Mouse (Mus musculus): ENCODE measurements around the gene Chd2. TPM values are rescaled to one million over a fixed set of nuclear protein-coding genes. Genes with fewer than 3 reads are reported as not detected.
"Not testable (repeated sequence)": the region's sequence is repeated elsewhere in the genome, so short reads cannot be mapped to it uniquely, and the experiment has no call there.

Gene Chd2
- total RNA-seq (2021) = 50.0 and 57.4 TPM in 2 replicates
- long read RNA-seq, partial matches to known transcripts = 3 of 13 reads
- long read RNA-seq, other reads (novel, unspliced or antisense) = 8 of 13 reads

DNA sequence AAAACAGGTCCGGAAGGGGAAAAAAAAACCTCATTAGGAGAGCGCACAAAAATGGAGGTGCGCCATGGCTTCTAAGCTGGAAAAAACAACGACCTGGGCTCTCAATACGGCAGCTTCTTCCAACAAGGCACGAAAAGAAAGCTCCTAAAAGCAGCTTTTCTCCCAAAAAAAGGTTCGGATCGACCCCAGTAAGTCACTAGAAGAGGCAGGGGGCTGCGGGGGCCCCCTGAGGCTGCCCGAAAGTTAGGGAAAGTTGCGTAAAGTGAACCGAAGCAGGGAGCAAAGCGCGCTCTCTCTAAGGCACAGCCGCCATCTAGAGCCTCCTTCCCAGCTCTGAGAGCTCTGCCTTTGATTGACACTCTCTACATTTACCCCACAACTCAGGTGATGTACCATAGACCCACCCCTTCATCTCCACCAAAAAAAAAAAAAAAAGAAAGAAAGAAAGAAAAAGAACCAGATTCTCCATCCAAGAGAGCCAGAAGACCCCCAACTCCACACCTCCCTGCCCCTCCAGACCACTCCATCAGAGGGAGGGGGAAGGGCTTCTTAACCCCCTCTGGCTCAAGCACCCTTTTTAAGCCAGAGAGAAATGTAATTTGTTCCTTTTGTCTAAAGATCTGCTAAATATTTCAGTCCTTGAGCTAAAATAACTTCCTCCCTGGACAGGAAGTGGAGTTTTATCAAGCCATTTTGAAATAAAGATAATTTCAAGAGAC is at the start of gene Chd2:
Gene Chd2, minus strand, starts transcription at position 419 of the 719 bp plus-strand sequence.
- DNase-seq = peak; percentile 56

DNA sequence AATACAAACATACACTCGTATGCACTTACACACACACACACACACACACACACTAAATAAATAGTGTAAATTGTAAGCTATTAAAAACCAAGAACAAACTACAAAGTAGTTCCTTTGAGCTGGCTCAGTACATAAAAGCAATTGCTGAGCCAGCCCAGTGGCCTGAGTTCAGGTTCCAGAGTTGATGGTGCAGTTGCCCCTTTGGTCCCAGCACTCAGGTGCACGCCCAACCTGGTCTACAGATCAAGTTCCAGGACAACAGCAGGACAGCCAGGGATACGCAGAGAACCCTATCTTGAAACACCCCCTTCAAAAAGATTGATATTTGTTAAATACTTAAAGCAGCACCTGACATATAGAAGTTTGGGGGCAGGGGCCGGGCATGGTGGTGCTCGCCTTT is 49.1 kb upstream of the Chd2 start:
- DNase-seq = no peak

DNA sequence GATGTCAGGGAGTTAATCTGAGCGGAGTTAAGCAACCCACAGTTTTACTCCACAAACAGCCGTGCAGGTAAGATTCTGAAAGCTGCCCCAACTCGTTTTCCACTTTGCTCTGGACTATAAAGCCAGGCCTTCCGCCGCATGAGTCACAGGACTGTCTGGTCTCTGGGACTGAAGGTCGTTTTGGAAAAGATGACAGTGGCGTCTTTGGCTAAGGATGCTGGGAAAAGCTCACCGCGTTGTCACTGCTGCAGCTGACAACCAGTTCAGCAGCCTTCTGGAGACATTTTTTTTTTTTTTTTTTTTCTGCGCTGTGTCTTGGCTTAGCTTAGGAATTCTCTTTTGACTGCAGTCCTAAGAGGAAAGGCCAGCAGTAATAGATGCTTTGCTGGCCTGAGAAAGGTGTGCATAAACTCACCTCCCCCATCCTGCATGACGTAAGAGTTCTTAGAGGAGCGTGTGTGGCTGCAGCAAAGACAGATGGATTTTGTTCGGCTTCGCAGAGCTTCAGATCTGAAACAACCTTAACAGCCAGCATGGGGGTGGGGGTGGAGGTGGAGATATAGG is 47.7 kb upstream of the Chd2 start:
- peak; percentile 71 for DNase-seq

DNA sequence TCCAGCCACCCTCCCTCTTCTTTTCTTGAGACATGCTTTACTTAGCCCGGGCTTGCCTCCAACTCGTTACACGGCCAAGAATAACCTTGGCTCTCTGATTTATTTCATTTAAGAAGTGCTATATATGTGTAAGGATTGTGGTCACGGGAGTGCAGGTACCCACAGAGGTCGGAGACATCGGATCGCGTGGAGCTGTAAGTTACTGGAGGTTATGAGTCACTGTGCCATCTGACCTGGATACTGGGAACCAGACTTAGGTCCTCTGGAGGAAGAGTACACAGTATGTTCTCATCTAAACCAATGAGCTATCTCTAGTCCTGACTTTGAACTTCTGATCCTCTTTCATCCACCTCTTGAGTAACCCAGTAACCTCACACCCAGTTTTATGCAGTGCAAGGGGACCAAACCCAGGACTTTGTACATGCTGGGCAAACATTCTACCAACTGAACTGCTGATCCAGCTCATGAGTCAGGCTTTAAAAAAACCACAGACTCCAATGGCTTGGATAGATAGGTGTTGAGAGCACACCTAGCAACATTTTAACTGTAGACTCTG is 46.8 kb upstream of the Chd2 start:
- peak; percentile 10 for DNase-seq

DNA sequence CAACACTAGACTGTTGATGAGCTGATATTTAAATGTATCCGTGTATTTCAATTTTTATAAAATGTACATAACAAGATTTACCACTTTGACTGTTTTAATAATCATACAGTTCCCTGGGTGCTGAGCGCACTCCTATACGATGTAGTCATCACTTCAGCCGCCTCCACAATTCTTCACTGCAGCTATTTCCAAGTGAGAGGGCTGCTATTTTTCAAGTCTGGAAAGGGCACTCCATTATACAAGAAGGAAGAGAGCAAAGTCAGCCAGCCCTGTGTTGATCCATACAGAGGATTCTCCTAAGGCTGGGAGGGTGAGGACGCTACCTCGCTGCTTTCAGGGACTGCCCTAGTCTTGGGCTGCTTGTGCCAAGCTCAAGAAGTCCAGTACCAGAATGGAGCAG is 45.1 kb upstream of the Chd2 start:
- no peak for DNase-seq

DNA sequence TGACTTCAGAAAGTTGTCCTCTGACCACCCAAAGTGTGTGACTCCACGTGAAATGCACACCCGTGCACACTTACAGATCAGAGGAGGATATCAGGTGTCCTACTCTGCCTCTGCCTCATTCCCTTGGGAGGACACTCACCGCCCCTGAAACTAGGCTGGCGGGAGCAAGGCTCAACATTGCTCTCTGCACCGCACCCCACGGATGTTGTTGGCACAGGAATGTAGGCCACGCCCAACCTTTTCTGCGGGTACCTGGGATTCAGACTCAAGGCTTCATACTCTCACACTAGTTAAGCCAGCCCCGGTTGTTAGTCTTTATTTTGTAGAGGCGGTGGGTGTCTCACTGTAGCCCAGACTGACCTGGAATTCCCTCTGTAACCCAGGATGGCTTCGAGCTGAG is 44.6 kb upstream of the Chd2 start:
- DNase-seq = no peak

DNA sequence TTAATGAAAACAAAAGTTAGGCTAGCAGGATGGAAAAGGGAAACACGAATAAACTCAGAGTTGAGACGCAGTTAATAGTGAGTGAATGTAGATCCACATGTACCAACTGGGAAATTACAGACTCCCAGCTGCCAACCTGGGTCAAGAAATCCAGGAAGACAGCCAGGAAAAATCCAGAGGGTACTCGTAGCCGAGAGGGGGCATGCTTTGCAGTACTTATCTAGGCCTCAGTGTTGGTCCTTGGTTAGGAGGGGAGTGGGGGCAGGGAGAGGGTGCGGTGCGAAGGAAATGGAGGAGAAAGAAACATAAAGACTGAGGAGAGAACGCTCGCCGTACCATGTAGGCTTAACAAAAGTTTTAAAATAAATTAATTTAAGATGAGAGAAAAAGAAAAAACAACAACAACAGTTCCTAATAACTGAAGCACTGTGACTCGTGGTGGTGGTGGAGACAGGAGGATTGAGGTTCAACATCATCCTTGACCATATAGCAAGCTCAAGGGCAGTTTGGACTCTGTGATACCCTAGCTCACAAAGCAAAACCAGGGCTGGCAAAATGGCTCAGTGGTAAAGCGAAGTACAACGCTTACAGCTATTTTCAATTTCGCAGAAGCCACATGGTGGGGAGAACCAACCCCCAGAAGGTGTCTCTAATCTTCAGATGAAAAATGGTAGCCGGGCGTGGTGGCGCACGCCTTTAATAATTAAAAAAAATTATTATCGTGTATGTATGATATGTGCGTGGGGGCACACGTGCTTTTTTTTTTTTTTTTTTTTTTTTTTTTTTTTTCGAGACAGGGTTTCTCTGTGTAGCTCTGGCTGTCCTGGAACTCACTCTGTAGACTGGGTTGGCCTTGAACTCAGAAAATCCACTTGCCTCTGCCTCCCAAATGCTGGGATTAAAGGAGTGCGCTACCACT is 43.7 kb upstream of the Chd2 start:
- no peak for DNase-seq

DNA sequence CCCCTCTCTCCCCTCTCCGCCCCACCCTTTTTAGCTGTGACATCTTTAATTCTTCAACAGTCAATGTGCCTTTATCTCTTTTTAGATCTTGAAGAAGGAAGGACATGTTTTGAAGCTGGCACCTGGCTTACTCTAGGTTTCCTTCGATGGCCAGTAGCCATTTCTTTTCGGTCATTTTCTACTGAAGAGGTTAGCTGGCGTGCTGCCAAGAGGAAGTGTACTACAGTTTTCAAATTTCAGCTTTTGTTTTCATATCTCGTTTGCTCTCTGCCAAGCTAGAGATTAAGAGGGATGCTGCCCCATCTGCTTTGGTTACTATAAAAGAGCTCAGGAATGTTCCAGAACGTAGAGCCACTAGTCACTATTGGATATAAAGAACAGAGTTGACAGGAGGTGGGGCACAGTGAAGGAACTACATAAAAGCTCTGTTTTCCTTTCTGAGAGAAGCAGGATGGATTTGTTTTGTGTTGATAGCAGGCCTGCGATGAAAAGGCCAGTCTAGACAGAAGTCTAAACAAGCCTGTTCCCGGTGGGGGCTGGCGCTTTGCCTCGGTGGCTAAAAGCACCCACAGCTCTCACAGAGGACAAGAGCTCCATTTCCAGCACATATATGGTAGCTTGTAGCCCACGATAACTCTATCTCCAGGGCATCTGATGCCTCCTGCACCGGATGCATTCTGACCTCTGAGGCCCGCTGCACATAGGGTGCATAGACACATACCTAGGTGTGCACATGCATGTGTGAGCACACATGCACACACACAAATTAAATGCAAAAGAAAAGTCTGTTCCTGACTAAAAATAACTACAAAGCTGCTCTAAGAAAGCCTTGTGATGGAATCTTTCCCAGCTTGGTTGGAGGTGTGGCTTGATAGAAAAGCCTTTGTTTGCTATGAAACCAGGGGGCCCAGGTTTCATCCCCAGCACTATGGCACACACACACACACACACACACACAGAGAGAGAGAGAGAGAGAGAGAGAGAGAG is 42.7 kb upstream of the Chd2 start:
- DNase-seq = peak; percentile 46

DNA sequence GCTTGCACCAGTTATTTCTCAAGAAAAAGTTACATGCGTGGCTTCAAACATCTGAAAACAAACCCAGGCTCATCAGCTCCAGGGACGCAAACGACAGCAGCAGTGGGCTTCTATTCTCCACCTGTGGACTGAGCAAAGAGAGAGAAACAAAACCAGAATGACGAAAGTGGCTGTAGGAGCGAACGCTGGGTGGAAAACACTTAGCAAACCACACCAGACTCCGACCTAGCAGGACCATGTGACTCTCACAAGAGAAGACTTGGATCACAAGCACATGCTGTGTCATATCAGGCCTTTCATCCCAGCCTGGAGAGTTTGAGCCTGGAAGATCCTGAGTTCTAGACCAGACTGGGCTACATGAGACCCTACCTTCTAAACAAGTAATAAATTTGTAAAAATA is 41.8 kb upstream of the Chd2 start:
- DNase-seq = no peak

DNA sequence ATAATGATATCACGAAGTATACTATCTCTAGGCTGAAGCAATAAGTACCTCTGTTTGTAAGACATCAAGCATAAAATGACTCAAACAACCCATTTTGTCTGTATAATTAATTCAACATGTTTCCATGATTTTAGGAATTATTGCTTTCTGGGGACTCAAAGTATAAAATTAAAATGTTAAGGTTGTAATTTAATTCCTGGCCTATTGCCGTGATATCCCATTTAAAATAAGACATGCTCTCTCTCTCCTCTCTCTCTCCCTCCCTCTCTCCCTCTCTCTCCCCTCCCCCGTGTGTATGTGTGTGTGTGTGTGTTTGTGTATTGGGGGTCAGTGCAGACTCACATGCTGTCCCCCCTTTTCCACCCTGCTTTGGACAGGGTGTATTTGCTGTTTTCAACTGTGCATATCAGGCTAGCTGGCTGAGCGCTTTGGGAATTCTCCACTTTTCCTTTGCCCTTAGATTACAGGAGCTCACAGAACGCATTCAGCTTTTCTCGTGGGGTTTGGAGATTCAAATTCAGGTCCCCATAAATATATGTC is 40.3 kb upstream of the Chd2 start:
- no peak for DNase-seq

DNA sequence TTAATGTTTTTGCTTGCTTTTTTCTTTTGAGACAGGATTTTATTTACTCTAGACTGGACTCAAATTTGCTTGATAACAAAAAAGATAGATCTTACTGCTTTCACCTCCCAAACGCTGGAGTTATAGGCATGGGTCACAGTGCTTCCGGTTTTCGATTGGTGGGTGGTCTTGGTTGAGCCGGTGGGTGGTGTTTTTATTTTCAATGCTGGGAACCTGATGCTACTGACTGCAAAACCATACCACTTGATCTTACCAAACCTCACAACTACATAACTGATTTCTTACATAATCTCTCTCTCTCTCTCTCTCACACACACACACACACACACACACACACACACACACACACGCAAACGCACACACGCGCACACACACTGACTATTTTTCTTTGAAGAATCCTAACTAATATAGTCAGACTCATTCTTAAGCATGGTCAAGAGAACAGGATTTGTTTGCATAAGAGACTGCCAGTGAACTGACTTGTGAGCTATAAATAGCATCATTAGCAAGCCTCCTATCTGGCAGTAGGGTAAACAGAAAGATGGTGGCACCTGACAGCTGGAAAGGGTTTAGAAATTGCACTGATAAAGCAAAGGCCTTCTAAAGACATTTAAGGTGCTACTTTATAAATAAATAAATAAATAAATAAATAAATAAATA is 37.6 kb upstream of the Chd2 start:
- DNase-seq = no peak

DNA sequence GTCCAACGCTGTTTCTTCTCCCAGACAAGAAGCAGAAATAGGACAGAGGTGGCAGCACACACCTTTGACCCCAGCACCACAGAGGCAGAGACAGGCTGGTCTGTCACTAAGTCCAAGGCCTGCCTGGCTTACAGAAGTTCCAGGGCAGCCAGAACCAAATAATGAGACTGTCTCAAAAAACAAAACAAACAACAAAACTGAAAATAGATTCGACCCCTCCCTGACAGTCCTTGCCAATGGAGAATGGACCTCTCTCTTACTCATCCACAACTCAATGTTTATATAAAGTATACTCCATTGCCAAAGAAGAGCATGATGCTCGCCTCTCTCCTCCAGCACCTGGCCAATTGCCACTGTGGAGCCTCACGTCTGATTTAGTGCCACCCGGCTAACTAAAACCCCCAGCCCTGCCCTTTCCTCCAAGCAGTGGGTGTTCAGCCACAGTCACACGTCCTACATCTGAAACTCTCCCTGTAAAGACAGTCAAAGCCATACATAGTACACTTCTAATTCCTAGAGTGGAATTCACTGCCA is 36.3 kb upstream of the Chd2 start:
- no peak for DNase-seq

DNA sequence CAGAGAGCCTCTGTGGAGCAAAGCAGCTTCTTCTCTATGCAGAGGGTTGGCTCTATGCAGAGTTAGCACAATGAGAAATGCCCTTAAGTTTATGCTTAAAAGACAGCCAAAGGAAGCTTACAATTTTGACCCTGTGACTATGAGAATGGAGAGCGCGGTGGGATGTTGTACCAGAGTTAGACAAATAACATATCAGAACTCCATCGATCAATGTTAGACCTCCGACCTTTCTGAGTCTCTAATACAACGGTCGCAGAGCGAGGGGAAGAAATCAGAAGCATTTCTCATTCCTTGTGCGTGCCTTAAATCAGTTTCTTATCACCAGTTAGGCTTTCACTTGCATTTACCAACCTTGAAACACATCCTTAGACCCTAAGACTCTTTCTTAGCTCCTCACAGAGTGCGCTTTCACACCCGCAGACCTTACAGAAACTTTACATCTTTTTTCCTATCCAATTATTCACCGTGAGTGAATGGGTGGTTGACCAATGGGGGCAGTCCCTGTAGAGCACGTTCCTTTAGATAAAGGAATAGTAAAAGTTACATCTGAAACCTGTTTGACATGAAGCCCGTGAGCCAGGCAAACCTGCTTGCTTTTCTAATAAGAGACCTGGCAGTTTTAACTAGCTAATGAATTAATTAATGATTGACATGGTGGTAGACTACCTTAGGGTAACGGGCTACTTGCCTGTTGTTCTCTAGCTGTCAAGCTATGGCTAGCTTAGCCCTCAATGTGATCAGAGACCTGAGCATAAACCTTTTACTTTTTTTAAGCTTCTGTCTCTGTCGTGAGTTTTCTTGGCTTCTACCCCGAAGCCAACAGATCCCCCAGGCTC is 34.7 kb upstream of the Chd2 start:
- DNase-seq = no peak

DNA sequence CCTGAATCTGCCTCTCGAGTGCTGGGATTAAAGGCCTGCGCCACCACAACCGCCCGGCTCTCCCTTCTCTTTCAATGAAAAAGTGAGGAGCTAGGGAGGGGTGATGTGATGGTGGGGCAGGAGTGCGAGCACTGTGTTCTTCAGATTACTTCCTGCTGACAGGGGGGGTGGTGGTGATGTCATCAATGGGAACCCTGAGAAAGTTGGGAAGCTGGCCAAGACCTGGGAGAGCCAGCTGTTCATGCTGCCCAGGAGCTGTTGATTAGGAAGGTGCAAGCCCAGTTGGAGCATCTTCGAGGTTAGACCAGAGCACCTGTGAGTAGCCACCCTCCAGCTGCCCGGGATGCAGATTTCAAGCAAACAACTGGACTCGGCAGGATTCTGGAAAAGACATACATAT is 33.6 kb upstream of the Chd2 start:
- DNase-seq = no peak

DNA sequence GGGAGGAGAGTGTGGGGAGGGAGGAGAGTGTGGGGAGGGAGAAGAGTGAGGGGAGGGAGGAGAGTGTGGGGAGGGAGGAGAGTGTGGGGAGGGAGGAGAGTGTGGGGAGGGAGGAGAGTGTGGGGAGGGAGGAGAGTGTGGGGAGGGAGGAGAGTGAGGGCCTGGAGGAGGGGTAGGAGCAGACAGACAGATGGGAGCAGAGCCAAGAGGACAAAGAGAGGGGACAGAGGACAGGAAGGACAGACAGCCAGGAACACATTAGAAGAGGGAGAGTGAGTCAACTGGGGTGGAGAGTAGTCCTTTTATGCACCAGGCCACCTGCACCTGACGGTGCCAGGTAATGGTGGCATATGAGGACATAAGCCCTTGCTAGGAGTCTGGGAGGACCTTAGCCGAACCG is 33.0 kb upstream of the Chd2 start:
- DNase-seq = not testable (repeated sequence)

DNA sequence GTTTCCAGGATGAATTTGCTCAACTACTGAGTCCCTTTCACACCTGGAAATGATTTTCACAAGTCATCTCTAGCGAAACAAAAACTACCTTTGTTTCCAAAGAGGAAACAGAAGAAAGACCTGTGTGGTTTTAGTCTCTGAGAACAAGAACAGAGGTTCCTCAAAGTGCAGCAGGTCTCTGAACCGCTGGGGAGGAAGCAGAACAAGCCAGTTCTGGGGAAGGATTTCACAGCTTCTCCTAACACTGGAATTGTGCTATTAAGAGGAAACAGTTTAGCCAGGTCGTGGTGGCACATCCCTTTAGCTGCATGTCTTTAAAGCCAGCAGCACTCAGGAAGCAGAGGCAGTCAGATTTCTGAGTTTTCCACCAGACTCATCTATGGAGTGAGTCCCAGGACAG is 30.9 kb upstream of the Chd2 start:
- DNase-seq = no peak

DNA sequence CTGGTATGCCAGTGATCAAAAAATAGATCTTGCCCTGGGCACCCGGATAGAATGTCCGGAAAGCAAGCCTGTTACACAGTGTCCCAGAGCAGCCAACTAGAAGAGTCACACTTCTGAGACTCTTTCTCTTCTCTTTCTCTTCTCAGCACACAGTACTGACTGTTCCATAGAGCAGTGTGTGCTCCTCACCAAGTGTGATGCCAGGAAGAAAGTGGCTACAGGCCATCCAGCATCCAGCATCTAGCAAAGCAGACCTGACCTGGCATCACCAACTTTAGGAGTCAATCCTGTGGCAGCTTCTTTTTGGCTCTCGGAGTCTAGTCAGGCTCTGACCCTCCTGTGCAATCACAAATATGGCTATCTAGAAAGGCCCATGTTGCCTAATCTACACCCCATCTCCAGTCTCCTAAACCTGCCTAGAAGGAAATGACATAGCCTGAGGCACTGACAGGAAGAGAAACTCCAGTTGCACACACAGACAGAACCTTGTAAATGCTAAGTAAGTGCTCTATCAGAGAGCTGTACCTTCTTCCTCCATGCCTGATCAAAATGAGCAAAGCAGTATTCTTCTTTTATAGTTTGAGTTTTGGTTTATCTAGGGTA is 27.3 kb upstream of the Chd2 start:
- no peak for DNase-seq

DNA sequence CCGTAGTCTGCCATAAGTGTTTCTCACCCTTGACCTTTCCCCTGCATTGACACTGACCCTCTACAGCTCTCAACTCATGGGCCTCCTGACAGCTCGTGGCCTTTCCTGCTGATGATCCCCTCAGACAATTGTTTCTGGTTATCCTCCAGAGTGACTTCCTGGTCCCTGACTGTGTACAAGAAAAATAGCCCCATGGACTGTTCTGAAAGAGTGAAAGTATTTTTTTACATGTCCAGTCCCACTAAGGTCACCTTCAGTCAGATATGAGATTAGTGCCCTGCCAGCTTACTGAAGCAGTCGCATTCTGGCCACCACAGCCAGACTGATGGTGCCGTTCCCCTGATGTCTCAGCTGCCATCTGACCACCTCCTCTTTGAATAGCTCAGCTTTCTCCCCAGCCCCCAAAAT is 26.1 kb upstream of the Chd2 start:
- no peak for DNase-seq

DNA sequence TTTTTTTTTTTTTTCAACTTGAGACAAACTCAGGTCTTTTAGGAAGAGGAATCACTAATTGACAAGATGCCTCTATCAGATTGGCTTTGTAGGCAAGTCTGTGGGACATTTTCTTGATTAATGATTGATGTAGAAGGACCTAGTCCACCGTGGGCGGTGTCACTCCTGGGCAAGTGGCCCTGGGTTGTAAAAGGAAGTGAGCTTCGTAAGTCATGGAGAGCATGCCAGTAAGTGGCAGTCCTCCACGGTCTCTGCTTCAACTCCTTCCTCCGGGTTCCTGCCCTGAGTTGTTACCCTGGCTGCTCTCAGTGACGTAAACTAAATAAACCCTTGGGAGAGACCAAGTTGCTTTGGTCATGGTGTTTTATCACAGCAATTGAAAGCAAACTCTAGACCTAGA is 22.5 kb upstream of the Chd2 start:
- DNase-seq = no peak

All from adrenal gland, postnatal 25 days (tissue).